Mouse (Mus musculus): ENCODE results near the gene Exoc7. TPM values are rescaled to one million over a fixed set of nuclear protein-coding genes. Genes with fewer than 3 reads are reported as not detected.
A peak's percentile ranks its signal among the peaks of the same experiment; 100 is the strongest.

The Exoc7 gene
- polyA plus RNA-seq, 1 experiment from 2014 or later, result 82.8 TPM

- H3K27ac ChIP-seq, result no peak overlapping the region
- peaks cover 29% of the 10 kb centered on the region for H3K27me3 ChIP-seq
- H3K9me3 ChIP-seq (replicated peaks), result no peaks in the 10 kb centered on the region
- H3K4me3 ChIP-seq, result peak overlapping the region; percentile 46
- peak overlapping the region; percentile 93 for H3K4me2 ChIP-seq (replicated peaks)
- peaks cover 75% of the 10 kb centered on the region for H3K4me1 ChIP-seq
- WGBS, result 23% methylated on average over 30 of the region's 31 CpGs
- no peaks in the 10 kb centered on the region for H3K36me3 ChIP-seq
- peak overlapping the region; percentile 42 for H3K9ac ChIP-seq
- ATAC-seq (ENCODE audit: low FRiP score), result no peak
Observed at GRCm38 (mm10) chr11:116333526-116334416, 26.7 kb upstream of the Exoc7 start.

DNA sequence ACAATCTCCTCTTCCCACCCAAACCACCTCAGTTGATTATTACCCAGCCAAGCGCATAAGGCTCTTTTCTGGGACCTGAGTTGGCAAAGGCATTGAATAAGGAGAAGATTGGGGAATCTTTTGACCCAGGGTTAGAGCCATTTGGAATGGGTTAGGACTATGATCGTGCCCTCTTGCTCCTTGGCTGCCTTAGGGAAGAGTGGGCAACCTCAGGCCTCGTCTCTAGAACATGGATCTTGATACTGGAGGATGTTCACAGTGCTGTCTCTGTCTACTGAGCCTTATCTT is 25.9 kb upstream of the Exoc7 start:
- H3K4me2 ChIP-seq (replicated peaks), result peak overlapping the region; percentile 93
- H3K27ac ChIP-seq, result peak overlapping the region; percentile 64
- no peak for ATAC-seq (ENCODE audit: low FRiP score)
- H3K27me3 ChIP-seq, result peaks cover 29% of the 10 kb centered on the region
- no peak overlapping the region for H3K4me3 ChIP-seq
- peaks cover 79% of the 10 kb centered on the region for H3K4me1 ChIP-seq
- 75% methylated on average over 3 of the region's 3 CpGs for WGBS
- no peaks in the 10 kb centered on the region for H3K36me3 ChIP-seq
- no peaks in the 10 kb centered on the region for H3K9me3 ChIP-seq (replicated peaks)
- no peak overlapping the region for H3K9ac ChIP-seq

DNA sequence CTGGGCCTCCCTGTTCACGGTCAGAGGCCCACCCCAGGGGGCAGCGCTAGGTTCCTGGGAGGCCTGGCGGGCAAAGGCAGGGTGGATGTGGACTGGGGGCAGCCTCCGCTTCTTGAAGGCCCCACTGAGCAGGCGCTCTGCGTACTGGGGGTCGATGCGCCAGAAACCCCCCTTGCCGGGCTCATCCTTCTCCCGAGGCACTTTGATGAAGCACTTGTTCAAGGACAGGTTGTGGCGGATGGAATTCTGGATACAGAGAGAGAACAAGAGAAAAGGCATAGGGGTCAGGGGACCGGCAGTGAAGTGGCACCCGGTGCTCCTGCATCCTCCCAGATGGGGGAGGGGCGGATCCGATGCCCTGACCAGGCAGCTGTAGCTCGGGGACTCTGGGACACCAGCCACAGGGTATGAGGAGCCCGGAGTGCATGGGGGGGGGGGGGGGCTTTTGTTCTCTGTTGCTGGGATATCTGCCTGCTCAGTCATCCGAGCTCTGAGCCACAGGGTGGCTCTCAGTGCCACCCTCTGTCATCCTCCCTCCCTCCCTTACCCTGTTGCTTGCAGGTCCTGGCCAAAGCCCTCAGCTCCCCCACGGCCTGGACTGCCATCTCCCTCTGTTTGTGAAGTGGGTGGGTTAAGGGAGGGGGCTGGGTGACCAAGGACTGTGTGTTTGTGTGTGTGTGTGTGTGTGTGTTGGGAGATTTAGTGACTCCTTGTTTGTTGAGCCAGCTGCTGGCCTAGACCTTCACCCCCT is 25.4 kb upstream of the Exoc7 start:
- peak overlapping the region; percentile 64 for H3K27ac ChIP-seq
- H3K27me3 ChIP-seq, result peaks cover 29% of the 10 kb centered on the region
- peak; percentile 70 for ATAC-seq (ENCODE audit: low FRiP score)
- H3K9ac ChIP-seq, result peak overlapping the region; percentile 24
- no peak overlapping the region for H3K4me3 ChIP-seq
- no peaks in the 10 kb centered on the region for H3K36me3 ChIP-seq
- peak overlapping the region; percentile 93 for H3K4me2 ChIP-seq (replicated peaks)
- 24% methylated on average over 18 of the region's 19 CpGs for WGBS
- H3K4me1 ChIP-seq, result peaks cover 79% of the 10 kb centered on the region
- H3K9me3 ChIP-seq (replicated peaks), result no peaks in the 10 kb centered on the region

- Histone ChIP-seq H3K4me2 (replicated peaks) (no peak overlapping the region), H3K27me3 (peaks cover 28% of the 10 kb centered on the region), H3K9me3 (replicated peaks) (no peaks in the 10 kb centered on the region), H3K36me3 (no peaks in the 10 kb centered on the region), H3K4me3 (no peak overlapping the region), H3K9ac (0 out of 2 replicates have a peak overlapping the region, but pooled peaks have one; percentile 18), H3K27ac (peak overlapping the region; percentile 75), H3K4me1 (peaks cover 63% of the 10 kb centered on the region)
- no peak for ATAC-seq (ENCODE audit: low FRiP score)
- 54% methylated on average over 7 of the region's 7 CpGs for WGBS
Observed at GRCm38 (mm10) chr11:116330211-116330518, 23.1 kb upstream of the Exoc7 start.

DNA sequence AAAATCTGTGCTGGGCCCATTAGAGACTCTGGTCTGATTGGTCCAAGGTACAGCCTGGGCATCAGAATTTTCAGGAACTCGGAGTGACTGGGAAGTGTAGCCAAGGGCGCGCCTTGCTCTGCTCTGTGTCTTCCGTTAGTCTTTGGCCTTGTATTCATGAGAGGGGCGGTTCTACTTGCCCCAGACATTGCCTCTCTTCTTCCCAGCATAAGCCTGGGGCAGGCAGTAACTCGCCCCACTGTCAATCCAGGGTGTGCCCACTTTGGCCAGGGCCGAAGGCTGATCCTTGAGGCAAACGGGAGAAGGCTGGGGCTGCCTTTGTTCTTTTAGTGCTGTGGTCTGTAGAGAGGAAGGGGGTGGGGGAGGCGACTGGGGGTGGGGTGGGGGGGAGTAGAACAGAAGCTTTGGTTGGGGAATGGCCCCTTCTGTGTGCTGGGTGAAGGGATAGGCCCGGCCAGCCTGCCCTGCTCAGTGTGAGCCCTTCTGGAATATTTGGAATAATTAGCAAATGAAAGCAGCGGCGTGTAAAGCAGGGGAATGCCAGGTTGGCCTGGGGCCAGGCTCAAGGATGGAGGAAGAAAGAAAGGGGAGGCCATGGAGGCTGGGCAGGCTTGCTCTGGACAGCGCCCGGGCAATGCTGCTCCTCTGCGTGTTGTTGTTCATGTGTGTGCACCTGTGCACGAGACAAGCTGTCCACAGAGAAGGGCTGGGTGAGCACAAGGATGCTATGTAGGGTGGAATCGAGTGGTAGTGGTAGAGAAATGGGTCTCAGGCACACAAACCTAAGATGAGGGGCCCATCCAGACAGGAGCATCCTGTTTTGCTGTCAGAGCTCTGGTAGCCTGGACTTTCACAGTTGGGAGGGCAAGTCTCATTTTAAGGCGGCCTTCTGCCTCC is 22.5 kb upstream of the Exoc7 start:
- Histone ChIP-seq H3K4me1 (peaks cover 57% of the 10 kb centered on the region), H3K9ac (0 out of 2 replicates have a peak overlapping the region, but pooled peaks have one; percentile 18), H3K36me3 (no peaks in the 10 kb centered on the region), H3K9me3 (replicated peaks) (no peaks in the 10 kb centered on the region), H3K4me3 (no peak overlapping the region), H3K27ac (peak overlapping the region; percentile 75), H3K27me3 (peaks cover 22% of the 10 kb centered on the region), H3K4me2 (replicated peaks) (no peak overlapping the region)
- ATAC-seq (ENCODE audit: low FRiP score), result peak; percentile 80
- WGBS, result 36% methylated on average over 18 of the region's 18 CpGs

DNA sequence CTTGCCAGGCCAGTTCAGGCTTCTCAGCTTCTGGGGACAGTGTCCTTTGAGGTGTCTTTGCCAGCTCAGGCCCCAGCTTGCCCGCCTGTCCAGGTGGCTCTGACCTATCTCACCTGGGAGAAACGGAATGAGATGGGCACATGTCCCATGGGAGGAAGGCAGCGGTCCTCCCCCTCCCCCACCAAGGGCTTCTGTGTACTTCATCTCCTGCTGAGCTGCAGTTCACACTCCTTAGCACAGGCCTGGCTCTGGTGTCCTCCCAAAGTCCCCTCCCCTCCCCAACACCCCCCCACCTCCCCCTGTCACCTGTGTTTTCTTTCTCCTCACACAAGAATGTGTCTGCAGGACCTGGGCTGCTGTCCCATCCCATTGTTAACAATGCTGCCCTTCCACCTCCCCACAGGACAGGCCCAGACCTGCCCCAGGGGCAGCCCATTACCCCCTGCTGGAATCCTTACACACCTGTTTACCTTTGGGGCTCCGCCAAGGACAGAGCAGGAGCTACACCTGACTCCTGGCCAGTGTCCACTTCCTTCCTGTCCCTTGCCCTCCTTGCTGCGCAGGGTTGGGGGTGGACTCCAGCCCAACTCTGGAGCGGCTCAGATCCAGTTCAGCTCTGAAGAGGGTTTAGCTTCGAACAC is 20.1 kb upstream of the Exoc7 start:
- WGBS, result 72% methylated on average over 7 of the region's 7 CpGs

GRCm38 (mm10) chr11:116318719-116319659 is 12.0 kb upstream of the Exoc7 start:
- no peak overlapping the region for H3K27ac ChIP-seq

More for the DNA sequence above, 20.1 kb upstream of the Exoc7 start:
- ATAC-seq (ENCODE audit: low FRiP score), result no peak
- Histone ChIP-seq H3K4me1 (peaks cover 33% of the 10 kb centered on the region), H3K9me3 (replicated peaks) (no peaks in the 10 kb centered on the region), H3K27ac (no peak overlapping the region), H3K9ac (no peak overlapping the region), H3K4me2 (replicated peaks) (no peak overlapping the region), H3K36me3 (no peaks in the 10 kb centered on the region), H3K4me3 (no peak overlapping the region), H3K27me3 (peaks cover 5% of the 10 kb centered on the region; the same call in 1 of the 2 replicates)

DNA sequence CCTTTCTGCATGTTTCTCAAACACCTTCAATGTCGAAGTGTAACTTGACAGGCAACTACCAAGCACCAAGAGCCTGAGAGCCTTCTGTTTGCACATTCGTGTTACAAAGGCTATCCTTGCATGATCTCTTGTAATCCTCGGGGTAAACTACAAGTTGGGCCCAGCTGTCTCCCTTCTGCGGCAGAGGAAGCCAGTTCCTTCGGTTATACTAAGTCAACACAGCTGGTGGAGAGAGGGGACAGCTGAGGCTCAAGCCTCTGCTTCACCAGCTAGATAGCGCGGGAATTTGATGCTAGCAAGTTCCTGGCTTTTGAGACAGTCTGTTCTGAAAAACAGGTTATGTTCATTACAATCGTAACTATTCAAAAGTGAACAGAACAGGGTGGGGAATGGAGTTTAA is 5.3 kb upstream of the Exoc7 start:
- Histone ChIP-seq H3K4me3 (no peak overlapping the region), H3K9me3 (replicated peaks) (no peaks in the 10 kb centered on the region), H3K4me1 (0 out of 2 replicates have a peak, but pooled peaks cover 4% of the 10 kb centered on the region), H3K9ac (no peak overlapping the region), H3K36me3 (no peaks in the 10 kb centered on the region), H3K27ac (no peak overlapping the region), H3K4me2 (replicated peaks) (no peak overlapping the region), H3K27me3 (0 out of 2 replicates have a peak, but pooled peaks cover 3% of the 10 kb centered on the region)
- ATAC-seq (ENCODE audit: low FRiP score), result no peak
- 54% methylated on average over 8 of the region's 8 CpGs for WGBS

More at GRCm38 (mm10) chr11:116318719-116319659, 12.0 kb upstream of the Exoc7 start:
- no peaks in the 10 kb centered on the region for H3K36me3 ChIP-seq
- peak; percentile 77 for ATAC-seq (ENCODE audit: low FRiP score)
- peak overlapping the region; percentile 80 for H3K4me2 ChIP-seq (replicated peaks)
- peak overlapping the region; percentile 34 for H3K4me3 ChIP-seq
- H3K9ac ChIP-seq, result peak overlapping the region; percentile 62
- WGBS, result 1% methylated on average over 41 of the region's 41 CpGs
- 0 out of 2 replicates have a peak, but pooled peaks cover 8% of the 10 kb centered on the region for H3K27me3 ChIP-seq
- H3K9me3 ChIP-seq (replicated peaks), result no peaks in the 10 kb centered on the region
- H3K4me1 ChIP-seq, result peaks cover 14% of the 10 kb centered on the region; the same call in 1 of the 2 replicates

- 0 out of 2 replicates have a peak, but pooled peaks cover 3% of the 10 kb centered on the region for H3K27me3 ChIP-seq
- no peaks in the 10 kb centered on the region for H3K9me3 ChIP-seq (replicated peaks)
- no peak overlapping the region for H3K4me3 ChIP-seq
- no peak overlapping the region for H3K9ac ChIP-seq
- peaks cover 4% of the 10 kb centered on the region; the same call in 1 of the 2 replicates for H3K4me1 ChIP-seq
- 61% methylated on average over 8 of the region's 8 CpGs for WGBS
- no peak overlapping the region for H3K4me2 ChIP-seq (replicated peaks)
- no peak overlapping the region for H3K27ac ChIP-seq
- no peaks in the 10 kb centered on the region for H3K36me3 ChIP-seq
- no peak for ATAC-seq (ENCODE audit: low FRiP score)
Observed at GRCm38 (mm10) chr11:116311169-116311568, 4.1 kb upstream of the Exoc7 start.

DNA sequence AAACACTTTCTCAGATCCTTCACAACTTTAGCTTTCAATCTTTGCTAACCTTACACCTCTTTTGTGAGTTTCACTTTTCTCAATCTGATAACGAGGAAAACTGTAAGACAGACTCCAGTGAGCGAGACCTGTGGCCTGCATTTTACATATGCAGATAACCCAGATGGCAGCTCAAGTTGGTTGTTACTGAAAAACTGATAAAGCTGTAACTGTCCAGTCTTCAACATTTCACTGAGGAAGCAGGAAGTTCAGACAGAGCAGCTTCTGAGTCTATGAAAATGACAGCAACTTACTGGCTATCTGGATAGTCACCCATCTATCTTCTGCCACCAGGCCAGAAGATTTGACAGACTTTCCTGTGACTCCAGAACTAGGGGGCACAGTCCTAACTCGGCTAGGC is 2.6 kb upstream of the Exoc7 start:
- WGBS, result 78% methylated on average over 3 of the region's 3 CpGs
- no peak for ATAC-seq (ENCODE audit: low FRiP score)

More for the DNA sequence above, 2.6 kb upstream of the Exoc7 start:
- Histone ChIP-seq H3K4me1 (peaks cover 6% of the 10 kb centered on the region), H3K36me3 (peaks cover 5% of the 10 kb centered on the region), H3K27me3 (0 out of 2 replicates have a peak, but pooled peaks cover 3% of the 10 kb centered on the region), H3K4me2 (replicated peaks) (no peak overlapping the region), H3K27ac (no peak overlapping the region), H3K4me3 (no peak overlapping the region), H3K9ac (no peak overlapping the region), H3K9me3 (replicated peaks) (no peaks in the 10 kb centered on the region)

All from hindbrain, embryonic 12.5 days (tissue).